Comparison of ENCODE assay signal across 9 mouse cellular contexts in the genomic region with DNA sequence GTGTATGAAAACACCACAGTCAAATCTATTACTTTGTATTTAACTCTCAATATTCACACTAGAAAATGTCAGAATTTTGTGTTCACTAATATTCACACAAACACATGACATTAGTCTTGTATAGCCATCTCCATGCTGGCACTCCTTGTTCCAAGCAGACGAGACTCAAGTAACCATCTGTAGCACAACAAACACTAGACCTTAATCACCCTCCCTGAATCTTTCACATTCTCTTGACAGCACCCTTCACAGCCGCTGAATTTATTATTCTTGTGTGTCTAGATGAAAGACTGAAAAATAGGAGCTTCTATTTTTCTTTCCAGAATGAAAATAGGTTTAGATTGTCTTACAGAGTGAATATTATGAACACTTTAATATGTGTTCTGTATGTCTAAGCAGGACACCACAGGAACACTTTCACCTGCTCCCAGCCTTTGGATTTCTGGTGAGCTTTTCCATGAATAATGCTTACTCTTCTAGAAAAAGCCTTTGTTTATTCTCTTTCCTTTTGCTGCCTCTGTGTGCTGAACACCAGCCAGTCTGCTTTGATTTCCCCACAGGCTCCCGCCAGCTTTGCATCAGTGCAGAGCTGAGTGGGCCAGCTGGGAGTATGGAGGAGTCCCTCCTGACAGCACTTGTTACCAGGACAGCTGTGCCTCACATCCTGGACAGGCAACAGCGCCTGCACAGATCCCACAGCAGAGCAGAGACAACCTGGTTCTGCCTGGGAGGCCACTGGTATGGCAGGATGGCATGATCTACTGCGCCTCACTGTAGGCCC.
DNase-seq lines count a peak whose midpoint lies in the region; ATAC-seq and TF ChIP-seq lines count a peak whose summit lies in the region.
"Had no signal": no experiment of that assay in that cellular context is flagged by ENCODE, and none has a peak within 500 bp of the region (broad histone marks: within the 10 kb centered on the region; RNA-seq: fewer than 3 reads in every experiment).

No protein-coding gene starts in this region.

- 0 out of 2 replicates have a peak overlapping the region, but pooled peaks have one; percentile 19 for H3K27ac ChIP-seq in stomach, embryonic 15.5 days
- H3K27ac ChIP-seq in stomach, postnatal 0 days (replicated peaks), result no peak overlapping the region
- H3K27ac ChIP-seq in hindbrain, embryonic 16.5 days (ENCODE audit: low read depth, low read length), result peak overlapping the region; percentile 69
- H3K27ac ChIP-seq in midbrain, embryonic 11.5 days (ENCODE audit: low read depth, low read length), result peak overlapping the region; percentile 1; the same call in 1 of the 2 replicates

- TF ChIP-seq EP300 in stomach, postnatal 0 days (optimal IDR thresholded peaks at IDR 0.05), result no peak

- H3K9me3 ChIP-seq in stomach, embryonic 15.5 days, result no peaks in the 10 kb centered on the region
- H3K9me3 ChIP-seq in stomach, postnatal 0 days (ENCODE audit: control insufficient read depth, low read length), result no peaks in the 10 kb centered on the region
- H3K9me3 ChIP-seq in hindbrain, embryonic 16.5 days (ENCODE audit: control insufficient read depth, low read length), result no peaks in the 10 kb centered on the region
- no peaks in the 10 kb centered on the region for H3K9me3 ChIP-seq in midbrain, embryonic 11.5 days (ENCODE audit: control insufficient read depth, low read length)

- no peaks in the 10 kb centered on the region for H3K27me3 ChIP-seq in stomach, embryonic 15.5 days (replicated peaks)
- H3K27me3 ChIP-seq in stomach, postnatal 0 days (ENCODE audit: control insufficient read depth, insufficient read depth, low read length), result no peaks in the 10 kb centered on the region
- H3K27me3 ChIP-seq in hindbrain, embryonic 16.5 days (replicated peaks; ENCODE audit: control insufficient read depth, insufficient read depth, low read length), result no peaks in the 10 kb centered on the region
- no peaks in the 10 kb centered on the region for H3K27me3 ChIP-seq in midbrain, embryonic 11.5 days (ENCODE audit: control insufficient read depth, insufficient read depth, low read length)

- no peaks in the 10 kb centered on the region for H3K36me3 ChIP-seq in stomach, embryonic 15.5 days
- no peaks in the 10 kb centered on the region for H3K36me3 ChIP-seq in stomach, postnatal 0 days (ENCODE audit: control insufficient read depth, insufficient read depth, low read length)
- no peaks in the 10 kb centered on the region for H3K36me3 ChIP-seq in hindbrain, embryonic 16.5 days (ENCODE audit: control insufficient read depth, insufficient read depth, low read length)
- H3K36me3 ChIP-seq in midbrain, embryonic 11.5 days (ENCODE audit: control insufficient read depth, insufficient read depth, low read length), result no peaks in the 10 kb centered on the region

- no peak for TF ChIP-seq POLR2A in lung, adult 2 months (IDR thresholded peaks at IDR 0.05; ENCODE audit: borderline replicate concordance, extremely low read depth, low read depth, low read length)

- 0 out of 2 replicates have a peak, but pooled peaks have one; percentile 50 for ATAC-seq in stomach, embryonic 15.5 days (ENCODE audit: insufficient read depth, low FRiP score, low read depth)
- ATAC-seq in stomach, postnatal 0 days (ENCODE audit: low FRiP score, low TSS enrichment), result no peak
- ATAC-seq in hindbrain, embryonic 16.5 days, result peak; percentile 80
- peak; percentile 83 for ATAC-seq in midbrain, embryonic 11.5 days (ENCODE audit: low FRiP score)

- DNase-seq in stomach, postnatal 0 days (ENCODE audit: low spot score), result no peak
- DNase-seq in midbrain, embryonic 11.5 days (ENCODE audit: low spot score, missing footprints), result no peak
- DNase-seq in telencephalon, adult 2 months (ENCODE audit: low read depth, low spot score), result peak; percentile 55
- no peak for DNase-seq in heart, adult 8-10 months (ENCODE audit: low spot score)
- no peak for DNase-seq in thymus, postnatal 10 days (ENCODE audit: low spot score in 2 of 2)
- DNase-seq in lung, adult 2 months, result no peak
- DNase-seq: kidney, adult 11 months had no signal

- H3K4me2 ChIP-seq in stomach, embryonic 15.5 days, result no peak overlapping the region
- no peak overlapping the region for H3K4me2 ChIP-seq in stomach, postnatal 0 days (replicated peaks; ENCODE audit: low read depth)
- H3K4me2 ChIP-seq in hindbrain, embryonic 16.5 days (ENCODE audit: low read length), result no peak overlapping the region
- no peak overlapping the region for H3K4me2 ChIP-seq in midbrain, embryonic 11.5 days

- H3K9ac ChIP-seq in stomach, embryonic 15.5 days, result no peak overlapping the region
- no peak overlapping the region for H3K9ac ChIP-seq in stomach, postnatal 0 days (ENCODE audit: low read length)
- H3K9ac ChIP-seq in hindbrain, embryonic 16.5 days (ENCODE audit: low read depth, low read length), result no peak overlapping the region; the same call in 1 of the 2 replicates
- H3K9ac ChIP-seq in midbrain, embryonic 11.5 days (ENCODE audit: low read length), result no peak overlapping the region

- H3K4me3 ChIP-seq in stomach, embryonic 15.5 days (replicated peaks), result no peak overlapping the region
- no peak overlapping the region for H3K4me3 ChIP-seq in stomach, postnatal 0 days (ENCODE audit: low read depth, low read length)
- H3K4me3 ChIP-seq in hindbrain, embryonic 16.5 days (ENCODE audit: low read length), result no peak overlapping the region
- H3K4me3 ChIP-seq in midbrain, embryonic 11.5 days (ENCODE audit: low read depth, low read length), result no peak overlapping the region
- no peak overlapping the region for H3K4me3 ChIP-seq in lung, adult 2 months (replicated peaks; ENCODE audit: extremely low read depth, low read depth, low read length)

- no peaks in the 10 kb centered on the region; the same call in 1 of the 2 replicates for H3K4me1 ChIP-seq in stomach, embryonic 15.5 days
- no peaks in the 10 kb centered on the region; the same call in 1 of the 2 replicates for H3K4me1 ChIP-seq in stomach, postnatal 0 days (replicated peaks; ENCODE audit: control insufficient read depth, insufficient read depth)
- H3K4me1 ChIP-seq in hindbrain, embryonic 16.5 days (ENCODE audit: control insufficient read depth, insufficient read depth, low read depth, low read length), result peaks cover 8% of the 10 kb centered on the region
- H3K4me1 ChIP-seq in midbrain, embryonic 11.5 days (ENCODE audit: control insufficient read depth, insufficient read depth, low read length), result peaks cover 5% of the 10 kb centered on the region; the same call in 1 of the 2 replicates
- H3K4me1 ChIP-seq in lung, adult 2 months (ENCODE audit: control insufficient read depth, insufficient read depth, low read length), result no peaks in the 10 kb centered on the region

- WGBS in stomach, embryonic 15.5 days, result 45% methylated on average over 5 of the region's 5 CpGs
- WGBS in stomach, postnatal 0 days, result 51% methylated on average over 5 of the region's 5 CpGs
- WGBS in hindbrain, embryonic 16.5 days, result 37% methylated on average over 5 of the region's 5 CpGs
- 63% methylated on average over 5 of the region's 5 CpGs for WGBS in midbrain, embryonic 11.5 days
- 67% methylated on average over 5 of the region's 5 CpGs for WGBS in lung, adult 2 months

- TF ChIP-seq CTCF in stomach, postnatal 0 days (IDR thresholded peaks at IDR 0.05; ENCODE audit: low read depth), result no peak
- no peak for TF ChIP-seq CTCF in lung, adult 2 months (IDR thresholded peaks at IDR 0.05; ENCODE audit: insufficient read depth, low read length)
